ENCODE assay signal across 29 mouse cellular contexts in genomic region chr19:28891238-28891637, GRCm38 (mm10). TPM values are rescaled to one million over a fixed set of nuclear protein-coding genes. Genes with fewer than 3 reads are reported as not detected.
DNase-seq lines count a peak whose midpoint lies in the region; ATAC-seq and TF ChIP-seq lines count a peak whose summit lies in the region.
"Had no signal": no experiment of that assay in that cellular context is flagged by ENCODE, and none has a peak within 500 bp of the region (broad histone marks: within the 10 kb centered on the region; RNA-seq: fewer than 3 reads in every experiment).

No protein-coding gene starts in this region.

- no peak overlapping the region for H3K9ac ChIP-seq in hindbrain, embryonic 11.5 days (ENCODE audit: low read depth, low read length)
- H3K9ac ChIP-seq: embryonic facial prominence, embryonic 13.5 days; forebrain, embryonic 12.5 days; forebrain, embryonic 15.5 days; heart, embryonic 13.5 days; hindbrain, embryonic 13.5 days had no signal

- H3K27me3 ChIP-seq in hindbrain, embryonic 10.5 days (ENCODE audit: insufficient read depth, poor library complexity, severe bottlenecking): no peaks in the 10 kb centered on the region
- H3K27me3 ChIP-seq in hindbrain, embryonic 11.5 days (ENCODE audit: control insufficient read depth, insufficient read depth, low read length): no peaks in the 10 kb centered on the region
- H3K27me3 ChIP-seq: embryonic facial prominence, embryonic 13.5 days; forebrain, embryonic 12.5 days; forebrain, embryonic 15.5 days; heart, embryonic 13.5 days had no signal

- 0 out of 2 replicates have a peak overlapping the region, but pooled peaks have one; percentile 29 for H3K27ac ChIP-seq in hindbrain, embryonic 10.5 days
- no peak overlapping the region for H3K27ac ChIP-seq in hindbrain, embryonic 11.5 days (ENCODE audit: low read depth, low read length)
- peak overlapping the region; percentile 80 for H3K27ac ChIP-seq in layer of hippocampus, adult 2 months
- H3K27ac ChIP-seq: embryonic facial prominence, embryonic 10.5 days; embryonic facial prominence, embryonic 13.5 days; forebrain, embryonic 12.5 days; forebrain, embryonic 15.5 days; heart, adult 2 months; heart, embryonic 10.5 days; heart, embryonic 13.5 days; hindbrain, embryonic 13.5 days had no signal

- no peak overlapping the region for H3K4me2 ChIP-seq in hindbrain, embryonic 11.5 days (replicated peaks; ENCODE audit: low read depth, low read length)
- H3K4me2 ChIP-seq: embryonic facial prominence, embryonic 13.5 days; forebrain, embryonic 12.5 days; forebrain, embryonic 15.5 days; heart, embryonic 13.5 days; hindbrain, embryonic 13.5 days had no signal

- 72% methylated on average over 5 of the region's 5 CpGs for WGBS in hindbrain, embryonic 10.5 days
- WGBS in hindbrain, embryonic 11.5 days: 73% methylated on average over 5 of the region's 5 CpGs

- DNase-seq in hindbrain, embryonic 10.5 days (ENCODE audit: low spot score): no peak
- DNase-seq in hindbrain, embryonic 11.5 days (ENCODE audit: low spot score): no peak
- peak; percentile 59 to 74 for DNase-seq in layer of hippocampus, adult 2 months (ENCODE audit: low spot score in 2 of 2)
- no peak for DNase-seq in layer of hippocampus, adult 9-10 months (ENCODE audit: low spot score)
- DNase-seq in layer of hippocampus, postnatal 14 days (ENCODE audit: low spot score in 2 of 2): peak; percentile 37 to 77
- DNase-seq in urinary bladder, postnatal 10 days (ENCODE audit: low spot score): no peak
- DNase-seq: adrenal gland, adult 2 months; adrenal gland, postnatal 14 days; cerebellum, adult 11-12 months; cerebellum, adult 8-10 months; cerebellum, postnatal 10 days; cerebellum, postnatal 36 days; gastrocnemius, postnatal 10 days; gastrocnemius, postnatal 36 days; heart, adult 2 months; heart, postnatal 14 days; heart, postnatal 4 days had no signal

- no peaks in the 10 kb centered on the region for H3K36me3 ChIP-seq in hindbrain, embryonic 10.5 days
- H3K36me3 ChIP-seq in hindbrain, embryonic 11.5 days (ENCODE audit: control insufficient read depth, insufficient read depth, low read length): no peaks in the 10 kb centered on the region
- H3K36me3 ChIP-seq: embryonic facial prominence, embryonic 10.5 days; embryonic facial prominence, embryonic 13.5 days; forebrain, embryonic 12.5 days; forebrain, embryonic 15.5 days; heart, embryonic 10.5 days; heart, embryonic 13.5 days; hindbrain, embryonic 13.5 days had no signal

- no peaks in the 10 kb centered on the region for H3K9me3 ChIP-seq in hindbrain, embryonic 10.5 days
- no peaks in the 10 kb centered on the region for H3K9me3 ChIP-seq in hindbrain, embryonic 11.5 days (ENCODE audit: control insufficient read depth, low read length)
- H3K9me3 ChIP-seq: embryonic facial prominence, embryonic 10.5 days; embryonic facial prominence, embryonic 13.5 days; forebrain, embryonic 12.5 days; forebrain, embryonic 15.5 days; heart, embryonic 10.5 days; heart, embryonic 13.5 days; hindbrain, embryonic 13.5 days had no signal

- no peak overlapping the region for H3K4me3 ChIP-seq in hindbrain, embryonic 10.5 days
- H3K4me3 ChIP-seq in hindbrain, embryonic 11.5 days (ENCODE audit: low read depth, low read length): no peak overlapping the region
- no peak overlapping the region for H3K4me3 ChIP-seq in layer of hippocampus, adult 2 months
- H3K4me3 ChIP-seq: embryonic facial prominence, embryonic 10.5 days; embryonic facial prominence, embryonic 13.5 days; erythroblast, embryonic 14.5 days; forebrain, embryonic 12.5 days; forebrain, embryonic 15.5 days; heart, adult 2 months; heart, embryonic 10.5 days; heart, embryonic 13.5 days; hindbrain, embryonic 13.5 days had no signal

- ATAC-seq in hindbrain, embryonic 11.5 days (ENCODE audit: low FRiP score): no peak
- ATAC-seq: CD4-positive, CD25-positive, alpha-beta regulatory T cell, adult 4 months; forebrain, embryonic 15.5 days; hindbrain, embryonic 16.5 days had no signal

- H3K4me1 ChIP-seq in hindbrain, embryonic 10.5 days (replicated peaks): peaks cover 23% of the 10 kb centered on the region
- no peaks in the 10 kb centered on the region; the same call in 1 of the 2 replicates for H3K4me1 ChIP-seq in hindbrain, embryonic 11.5 days (replicated peaks; ENCODE audit: control insufficient read depth, insufficient read depth, low read length)

- no peak for TF ChIP-seq CTCF in layer of hippocampus, adult 2 months (conservative IDR thresholded peaks at IDR 0.05)

RNA-seq across cellular contexts. Expression of gene Slc1a1, which starts 56.4 kb away (rescaled TPM):
- polyA plus RNA-seq in hindbrain, embryonic 10.5 days (2016; fragmentation: Nextera tagmentation; extraction: Ambion mirVana): 0.42 and 1.2 TPM in 2 replicates
- 1.2 TPM in 2 replicates for polyA plus RNA-seq in hindbrain, embryonic 11.5 days (2014; fragmentation: Nextera tagmentation; extraction: Ambion mirVana)
- total RNA-seq in layer of hippocampus, adult 2 months (2021): 100 to 1,000 TPM; 139 to 149 TPM
- total RNA-seq in layer of hippocampus, postnatal 14 days (2021): 100 to 1,000 TPM; 129 to 141 TPM
- total RNA-seq: granulocyte monocyte progenitor cell, adult 5-6 weeks; MEL had no signal
- polyA plus RNA-seq: erythroblast, embryonic 14.5 days had no signal

Comparison
In these comparisons a context has a peak if more than half of its experiments do, and no peak if none do; other contexts are left out.
1. DNase-seq: peak in layer of hippocampus, adult 2 months (2 of 2) and layer of hippocampus, postnatal 14 days (2 of 2); none in hindbrain, embryonic 10.5 days (single experiment), hindbrain, embryonic 11.5 days (single experiment), layer of hippocampus, adult 9-10 months (single experiment) and urinary bladder, postnatal 10 days (single experiment).